Mouse (Mus musculus) urinary bladder, postnatal 10 days (tissue): ENCODE results near the gene Upk3b.

Source experiments
- DNase-seq: peaks from one replicate; pipeline ENCODE4 v3.0.0; 2022; ENCODE audit warnings: low spot score

Gene Upk3b

GRCm38 (mm10) chr5:136038258-136039214 lies at the start of gene Upk3b:
Gene Upk3b, plus strand, starts transcription at chr5:136038496.
- no peak for DNase-seq

DNA sequence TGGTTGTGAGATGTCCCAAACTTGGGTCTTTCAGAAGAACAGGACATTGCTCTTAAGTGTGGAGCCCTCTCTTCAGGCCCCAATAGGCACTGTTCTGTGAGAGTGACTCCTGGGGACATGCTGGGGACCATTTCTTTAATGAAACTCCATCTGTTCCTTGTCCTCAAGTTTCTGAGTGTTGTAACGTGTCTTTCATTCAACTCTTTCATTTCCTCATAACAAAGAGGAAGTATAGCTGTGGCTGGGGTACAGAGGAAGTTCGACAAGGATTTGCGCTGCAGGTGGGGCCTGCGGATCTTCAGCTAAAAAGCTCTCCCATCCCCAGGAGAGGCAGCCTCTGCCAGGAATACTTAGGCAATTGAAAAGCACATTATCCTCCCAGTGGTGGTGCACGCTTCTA lies 47.7 kb upstream of the Upk3b start:
- no peak for DNase-seq

DNA sequence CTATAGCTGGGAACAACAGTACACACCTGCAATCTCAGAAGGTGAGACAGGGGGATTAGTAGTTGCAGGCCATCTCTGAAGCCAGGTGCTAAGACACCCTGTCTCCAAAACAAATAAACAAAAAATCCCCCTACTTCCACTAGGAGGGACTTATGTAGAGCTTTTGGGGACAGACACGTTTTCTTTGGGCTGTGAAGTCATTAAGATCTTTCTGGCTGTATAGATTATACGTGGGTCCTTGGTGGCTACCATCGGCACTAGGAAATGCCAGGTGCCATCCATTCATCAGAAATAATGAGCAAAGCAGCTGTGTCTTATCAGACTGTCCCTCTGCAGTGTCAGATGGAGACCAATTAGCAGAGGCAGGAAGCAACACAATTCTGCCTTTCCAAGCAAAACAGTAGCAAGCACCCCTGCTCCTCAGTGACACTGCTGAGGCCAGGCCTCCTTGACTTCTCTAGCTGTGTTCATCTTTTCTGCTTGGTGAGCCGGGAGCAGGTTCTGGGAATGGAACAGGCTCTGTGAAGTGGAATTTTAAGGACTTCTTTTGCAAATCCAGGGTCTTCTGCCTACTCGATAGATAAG lies 44.8 kb upstream of the Upk3b start:
- DNase-seq = no peak

- DNase-seq = no peak
These were observed 44.0 kb upstream of the Upk3b start for GRCm38 (mm10) chr5:135994335-135994724.

GRCm38 (mm10) chr5:135994725-135995687 lies 43.3 kb upstream of the Upk3b start, which contains the start of gene Dtx2:
Gene Dtx2, plus strand, starts transcription at chr5:135994800.
- DNase-seq = peak; percentile 58

- DNase-seq = no peak
These were observed 42.1 kb upstream of the Upk3b start for GRCm38 (mm10) chr5:135996162-135996561.

DNA sequence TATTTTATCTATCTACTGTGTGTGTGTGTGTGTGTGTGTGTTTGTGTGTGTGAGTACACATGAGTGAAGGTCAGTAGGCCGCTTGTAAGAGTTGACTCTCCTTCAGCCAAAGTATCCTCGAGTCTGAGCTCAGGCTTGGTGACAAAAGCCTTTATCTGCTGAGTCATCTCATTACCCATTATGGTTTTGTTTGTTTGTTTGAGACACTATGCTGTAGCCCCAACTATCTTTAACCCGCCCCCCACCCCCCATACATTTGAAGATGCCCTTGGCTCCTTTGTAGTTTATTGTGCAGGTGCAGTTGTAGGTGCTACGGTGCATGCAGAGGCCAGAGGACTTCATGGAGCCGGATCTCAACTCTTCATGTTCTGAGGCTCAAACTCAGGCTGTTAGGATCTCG lies 37.1 kb upstream of the Upk3b start:
- no peak for DNase-seq

- no peak for DNase-seq
These were observed 36.0 kb upstream of the Upk3b start for GRCm38 (mm10) chr5:136002325-136002724.

GRCm38 (mm10) chr5:136002751-136003151 lies 35.5 kb upstream of the Upk3b start:
- DNase-seq = no peak

DNA sequence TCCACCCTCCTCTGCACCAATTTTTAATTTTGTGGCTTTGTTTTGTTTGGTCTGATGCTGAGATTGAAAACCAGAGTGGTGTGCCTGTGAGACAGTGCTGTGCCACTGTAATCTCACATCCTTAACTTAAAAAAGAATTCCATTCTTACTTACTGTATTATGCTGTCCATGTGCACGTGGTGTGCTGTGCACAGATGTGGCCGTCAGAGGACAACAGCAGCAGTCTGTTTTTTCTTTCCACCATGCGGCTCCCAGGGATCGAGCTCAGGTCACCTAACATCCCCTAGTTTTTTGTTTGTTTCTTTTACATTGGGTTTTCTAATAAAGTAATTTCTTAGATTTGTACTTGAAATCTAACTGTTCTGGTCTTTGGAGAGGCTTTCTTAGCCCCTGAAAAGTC lies 33.8 kb upstream of the Upk3b start:
- no peak for DNase-seq

- no peak for DNase-seq
These were observed 30.6 kb upstream of the Upk3b start for GRCm38 (mm10) chr5:136007745-136008144.

- DNase-seq = no peak
These were observed 23.4 kb upstream of the Upk3b start for GRCm38 (mm10) chr5:136014877-136015276.

- DNase-seq = no peak
These were observed 22.7 kb upstream of the Upk3b start for GRCm38 (mm10) chr5:136015586-136015985.

GRCm38 (mm10) chr5:136016014-136016876 lies 22.1 kb upstream of the Upk3b start:
- DNase-seq = no peak

DNA sequence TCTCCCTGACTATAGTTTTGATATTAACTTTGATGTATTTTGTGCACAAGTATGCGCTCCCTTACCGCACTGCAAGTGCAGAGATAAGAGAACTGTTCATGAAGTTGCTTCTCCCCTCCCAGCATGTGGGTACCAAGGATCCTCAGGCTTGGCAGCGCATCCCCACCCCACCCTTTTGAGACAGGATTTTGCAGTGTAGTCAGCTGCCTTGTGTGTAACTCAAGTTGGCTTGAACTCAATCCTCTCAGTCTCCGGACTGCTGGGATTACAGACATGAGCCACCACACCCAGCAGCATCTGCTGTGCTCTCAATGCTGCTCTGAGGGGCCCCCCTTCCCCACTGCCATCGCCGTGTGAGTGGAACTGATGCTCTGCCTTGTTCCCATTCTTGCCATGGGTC lies 21.0 kb upstream of the Upk3b start:
- no peak for DNase-seq

GRCm38 (mm10) chr5:136018726-136019125 lies 19.6 kb upstream of the Upk3b start:
- no peak for DNase-seq

DNA sequence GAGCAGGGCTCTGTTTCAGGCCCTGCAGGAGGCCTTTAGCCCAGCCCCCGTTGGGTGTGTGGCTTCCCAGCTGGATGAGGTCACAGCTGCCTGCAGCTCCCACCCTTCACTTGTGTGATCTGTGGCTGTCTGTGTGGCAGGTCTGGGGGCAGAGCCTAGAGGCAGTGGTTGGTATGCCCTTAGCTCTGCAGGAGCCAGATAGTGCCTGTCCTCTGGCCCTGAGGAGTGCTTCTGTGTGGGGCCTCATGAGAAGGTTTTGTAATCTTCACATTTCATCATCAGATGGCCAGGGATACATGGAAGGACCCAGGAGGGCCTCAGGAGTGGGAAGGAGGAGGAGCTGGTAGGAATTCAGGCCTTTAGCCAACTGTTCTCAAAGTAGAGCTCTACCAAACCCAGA lies 18.4 kb upstream of the Upk3b start:
- DNase-seq = no peak

GRCm38 (mm10) chr5:136025712-136026111 lies 12.6 kb upstream of the Upk3b start:
- no peak for DNase-seq

DNA sequence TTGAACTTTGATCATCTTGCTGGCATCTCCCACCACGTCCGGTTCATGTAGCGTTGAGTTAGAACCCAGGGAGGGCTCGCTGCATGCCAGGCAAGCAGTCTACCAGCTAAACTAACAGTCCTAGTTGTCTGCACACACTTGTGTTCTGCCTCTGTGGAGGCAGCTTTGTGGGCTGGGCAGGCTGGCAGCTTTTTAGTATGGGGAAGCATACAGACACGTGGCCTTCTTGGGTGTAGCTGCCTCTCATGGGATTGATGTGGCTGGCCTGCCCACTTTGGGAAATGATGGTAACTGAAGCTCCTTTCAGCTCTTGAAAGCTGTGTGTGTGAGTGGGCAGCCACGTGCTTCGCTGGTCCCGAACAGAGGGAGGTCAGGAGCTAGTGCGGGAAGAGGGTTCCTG lies 11.4 kb upstream of the Upk3b start:
- no peak for DNase-seq

- no peak for DNase-seq
These were observed 10.5 kb upstream of the Upk3b start for GRCm38 (mm10) chr5:136027612-136028311.

DNA sequence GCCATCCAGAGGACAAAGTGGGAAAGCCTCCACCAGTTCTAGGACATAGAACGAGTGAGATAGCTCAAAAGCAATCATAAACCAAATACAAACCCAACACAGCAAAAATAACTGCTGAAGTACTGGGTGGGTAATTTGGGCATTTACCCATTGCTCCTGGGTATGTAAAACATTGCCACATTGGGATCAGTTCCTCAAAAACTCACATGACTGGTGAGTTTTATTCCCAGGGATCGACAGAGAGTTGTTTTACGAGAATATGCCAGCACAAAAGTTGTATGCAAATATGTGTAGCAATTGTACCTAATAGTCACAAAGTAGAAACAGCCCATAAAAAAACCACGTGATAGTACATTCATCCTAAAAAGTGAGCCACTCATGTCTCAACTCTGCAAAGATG lies 3.4 kb upstream of the Upk3b start:
- no peak for DNase-seq
